Mouse (Mus musculus): ENCODE measurements around the gene Pcnp. TPM values are rescaled to one million over a fixed set of nuclear protein-coding genes. Genes with fewer than 3 reads are reported as not detected.

The Pcnp gene
- total RNA-seq, 2 experiments from 2014 or later: 55.9 to 62.6 TPM

GRCm38 (mm10) chr16:56028722-56029551 is 602 bp downstream of the Pcnp start:
- DNase-seq: peak; percentile 85
- peak overlapping the region; percentile 99 for H3K27ac ChIP-seq
- TF ChIP-seq CTCF (IDR thresholded peaks at IDR 0.05): no peak
- peak overlapping the region; percentile 93 for H3K4me3 ChIP-seq
- intact Hi-C loops (cut with DNase I): loop anchor here (2.0 kb wide), 2 partner anchors 46 to 54 kb away; no protein-coding TSS in a partner anchor

- Histone ChIP-seq H3K27ac (peak overlapping the region; percentile 99), H3K4me3 (peak overlapping the region; percentile 93)
- DNase-seq: no peak
- TF ChIP-seq CTCF (IDR thresholded peaks at IDR 0.05): no peak
- intact Hi-C loops (cut with DNase I): loop anchor here (2.0 kb wide), 2 partner anchors 47 to 53 kb away; no protein-coding TSS in a partner anchor
Measured at GRCm38 (mm10) chr16:56027854-56028629, 1.5 kb downstream of the Pcnp start.

DNA sequence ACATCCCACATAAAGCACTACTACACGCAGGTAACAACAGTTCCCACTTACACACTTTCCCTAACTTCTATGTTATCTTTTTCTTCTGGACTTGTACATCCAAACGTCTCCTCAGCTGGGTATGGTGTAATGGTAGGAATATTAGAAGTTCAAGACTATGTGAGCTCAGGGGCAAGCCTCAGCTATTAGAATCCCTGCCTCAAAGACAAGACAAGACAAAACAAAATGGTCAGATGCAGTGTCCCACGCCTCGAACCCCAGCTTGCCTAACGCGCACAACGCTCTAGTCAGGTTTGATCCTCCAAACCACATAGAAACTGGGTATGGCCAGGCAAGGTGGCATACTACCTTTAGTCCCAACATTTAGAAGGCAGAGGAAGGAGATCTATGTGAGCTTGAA is 9.9 kb downstream of the Pcnp start:
- no peak for TF ChIP-seq CTCF (IDR thresholded peaks at IDR 0.05)
- intact Hi-C loops (cut with DNase I): no loop called here
- no peak for DNase-seq
- H3K4me3 ChIP-seq: no peak overlapping the region
- H3K27ac ChIP-seq: no peak overlapping the region

DNA sequence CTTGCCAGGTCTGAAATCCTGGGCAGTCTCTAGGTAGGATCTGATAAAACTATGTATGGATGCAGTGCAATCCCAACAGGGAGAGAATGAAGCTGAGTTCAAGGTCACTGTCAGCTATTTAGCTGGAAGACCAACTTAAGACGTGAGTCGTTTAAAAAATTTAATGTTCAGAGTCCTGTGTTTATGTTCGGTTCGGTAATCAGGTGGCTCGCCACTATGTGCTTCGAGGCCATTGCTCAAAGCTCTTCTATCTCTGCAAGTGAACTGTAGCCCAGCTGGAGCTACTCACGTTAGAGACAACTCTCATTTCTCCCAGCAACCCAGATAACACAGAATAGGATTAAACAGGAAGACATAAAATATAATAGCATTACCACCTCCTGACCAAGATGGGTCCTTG is 15.5 kb downstream of the Pcnp start:
- TF ChIP-seq CTCF (IDR thresholded peaks at IDR 0.05): no peak
- Histone ChIP-seq H3K4me3 (no peak overlapping the region), H3K27ac (no peak overlapping the region)
- intact Hi-C loops (cut with DNase I): no loop called here
- no peak for DNase-seq

GRCm38 (mm10) chr16:56012789-56013743 is 16.5 kb downstream of the Pcnp start:
- TF ChIP-seq CTCF (IDR thresholded peaks at IDR 0.05): no peak

DNA sequence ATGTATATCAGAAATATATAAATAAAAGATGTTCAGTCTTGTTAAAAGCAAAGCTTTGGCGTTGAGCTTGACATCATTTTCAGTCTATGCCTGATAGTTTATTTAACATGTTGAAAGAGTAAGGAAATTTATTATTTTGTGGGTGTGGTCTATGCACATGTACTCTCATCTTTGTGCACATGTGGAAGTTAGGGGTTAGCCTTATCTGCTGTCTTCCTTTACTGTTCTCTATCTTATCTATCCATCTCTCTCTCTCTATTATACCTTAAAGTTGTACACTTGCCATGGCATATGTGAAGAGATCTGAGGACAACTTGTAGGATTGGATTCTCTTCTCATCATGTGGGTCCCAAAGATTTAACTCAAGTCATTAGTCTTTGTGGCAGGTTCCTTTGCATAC is 20.7 kb downstream of the Pcnp start:
- no peak for TF ChIP-seq CTCF (IDR thresholded peaks at IDR 0.05)
- Histone ChIP-seq H3K27ac (no peak overlapping the region), H3K4me3 (no peak overlapping the region)
- intact Hi-C loops (cut with DNase I): no loop called here
- no peak for DNase-seq

More at GRCm38 (mm10) chr16:56012789-56013743, 16.5 kb downstream of the Pcnp start:
- no peak for DNase-seq
- Histone ChIP-seq H3K27ac (no peak overlapping the region), H3K4me3 (no peak overlapping the region)
- intact Hi-C loops (cut with DNase I): no loop called here

DNA sequence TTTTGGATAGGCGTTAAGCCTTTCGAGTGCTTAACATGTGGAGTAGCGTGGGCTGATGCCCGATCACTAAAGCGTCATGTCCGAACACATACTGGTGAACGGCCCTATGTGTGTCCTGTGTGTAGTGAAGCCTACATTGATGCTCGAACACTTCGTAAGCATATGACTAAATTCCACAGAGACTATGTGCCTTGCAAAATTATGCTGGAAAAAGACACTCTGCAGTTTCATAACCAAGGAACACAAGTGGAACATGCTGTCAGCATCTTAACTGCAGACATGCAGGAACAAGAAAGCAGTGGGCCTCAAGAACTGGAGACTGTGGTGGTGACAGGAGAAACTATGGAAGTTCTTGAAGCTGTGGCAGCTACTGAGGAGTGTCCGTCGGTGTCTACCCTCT is 22.7 kb downstream of the Pcnp start:
- Histone ChIP-seq H3K4me3 (no peak overlapping the region), H3K27ac (no peak overlapping the region)
- TF ChIP-seq CTCF (IDR thresholded peaks at IDR 0.05): no peak
- intact Hi-C loops (cut with DNase I): no loop called here
- DNase-seq: no peak

DNA sequence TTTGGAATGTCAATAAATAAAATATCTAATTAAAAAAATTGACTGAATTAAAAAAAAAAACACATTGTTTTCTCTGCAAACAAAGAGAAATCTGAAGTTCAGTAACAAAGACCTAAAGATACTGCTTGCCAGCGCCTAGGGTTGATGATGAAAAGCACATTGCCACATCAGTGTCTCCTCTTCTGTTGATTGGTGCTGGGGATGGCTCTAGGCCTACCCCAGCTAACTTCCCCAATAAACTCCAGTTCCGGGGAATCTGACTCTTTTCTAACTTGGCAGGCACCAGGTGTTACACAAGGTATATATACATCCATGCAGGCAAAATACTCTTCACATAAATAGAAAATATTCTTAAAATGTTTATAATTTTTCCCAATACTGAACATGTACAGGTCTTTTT is 35.3 kb downstream of the Pcnp start:
- intact Hi-C loops (cut with DNase I): no loop called here
- Histone ChIP-seq H3K27ac (no peak overlapping the region), H3K4me3 (no peak overlapping the region)
- TF ChIP-seq CTCF (IDR thresholded peaks at IDR 0.05): no peak
- DNase-seq: no peak

GRCm38 (mm10) chr16:55990311-55990710 is 39.2 kb downstream of the Pcnp start:
- Histone ChIP-seq H3K27ac (no peak overlapping the region), H3K4me3 (no peak overlapping the region)
- DNase-seq: no peak
- intact Hi-C loops (cut with DNase I): no loop called here
- no peak for TF ChIP-seq CTCF (IDR thresholded peaks at IDR 0.05)

DNA sequence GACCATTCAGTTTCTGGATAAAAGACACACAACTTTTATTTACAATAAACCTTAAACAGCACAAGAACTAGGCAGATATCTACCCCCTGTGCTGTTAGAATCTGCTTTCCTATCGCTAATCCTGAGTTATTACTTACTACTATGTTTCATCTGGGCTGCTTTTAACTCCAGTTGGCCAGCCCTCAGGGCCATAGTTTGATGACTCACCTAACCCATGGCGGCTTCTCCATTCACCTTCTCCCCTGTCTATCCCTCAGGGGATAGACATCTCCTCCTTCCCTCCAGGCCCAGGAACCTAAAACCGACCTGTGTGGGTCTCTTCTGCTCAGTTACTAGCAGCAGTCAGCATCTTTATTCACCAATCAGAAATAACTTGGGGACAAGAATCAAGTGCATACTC is 43.5 kb downstream of the Pcnp start:
- intact Hi-C loops (cut with DNase I): no loop called here
- no peak for DNase-seq
- TF ChIP-seq CTCF (IDR thresholded peaks at IDR 0.05): no peak

DNA sequence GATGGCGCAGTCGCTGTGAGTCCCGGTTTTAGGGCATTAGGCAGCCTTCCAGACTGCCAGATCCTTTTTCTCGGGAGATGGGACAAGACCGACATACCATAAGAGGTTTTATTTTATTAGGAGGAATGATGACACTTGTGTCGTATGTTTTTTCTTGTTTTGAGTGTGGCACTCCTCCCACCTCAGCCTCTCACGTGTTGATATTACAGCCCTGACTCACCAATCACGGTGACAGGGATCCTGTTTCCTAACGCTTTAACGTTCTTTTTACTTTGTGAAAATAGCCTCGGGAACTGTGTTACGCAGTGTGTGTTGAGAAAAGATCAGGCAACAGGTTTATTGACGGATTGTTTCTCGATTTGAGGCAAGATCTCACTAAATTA is 54.6 kb downstream of the Pcnp start:
- no peak for TF ChIP-seq CTCF (IDR thresholded peaks at IDR 0.05)
- intact Hi-C loops (cut with DNase I): loop anchor here (2.0 to 5.0 kb wide), 2 partner anchors 54 to 102 kb away; partner anchors contain the start of gene Pcnp
- peak overlapping the region; percentile 93 for H3K4me3 ChIP-seq
- peak overlapping the region; percentile 96 for H3K27ac ChIP-seq
- DNase-seq: peak; percentile 39

More for the DNA sequence above, 43.5 kb downstream of the Pcnp start:
- Histone ChIP-seq H3K4me3 (no peak overlapping the region), H3K27ac (no peak overlapping the region)

Measured in gastrocnemius, adult 2 months (tissue).